Mouse (Mus musculus) gastrocnemius, adult 2 months (tissue): ENCODE measurements around the gene Klk11. TPM values are rescaled to one million over a fixed set of nuclear protein-coding genes. Genes with fewer than 3 reads are reported as not detected.

Experiments used
- DNase-seq: peaks from one replicate; pipeline ENCODE4 v3.0.0; 2022
- H3K27ac ChIP-seq: fragments of 200-600 bp; 2 replicates; pipeline ENCODE4 v1.8.1; 2022; ENCODE audit warnings: mild to moderate bottlenecking
- H3K4me3 ChIP-seq: fragments of 200-600 bp; 2 replicates; pipeline ENCODE4 v1.8.1; 2022; ENCODE audit warnings: mild to moderate bottlenecking, moderate library complexity
- CTCF ChIP-seq: fragments of 200-600 bp; IDR thresholded peaks from 2 replicates; pipeline ENCODE4 v1.8.1; 2022; ENCODE audit warnings: antibody characterized with exemption, mild to moderate bottlenecking, moderate library complexity
- intact Hi-C: fragments of 180-260 bp; cut with DNase I; formaldehyde crosslinking; loops from one replicate; pipeline ENCODE4 v1.15.1; 2025
- total RNA-seq, 2 experiments: library from RNA; stranded (reverse); gene quantifications; 2 replicates each; pipeline ENCODE4 v1.2.3; 2021

Gene Klk11
- total RNA-seq, 2 experiments from 2014 or later: 0.41 TPM; not detected in 1

GRCm38 (mm10) chr7:43799876-43800275 is 25.5 kb downstream of the Klk11 start:
- intact Hi-C loops: no loop called here
- no peak overlapping the region for H3K27ac ChIP-seq
- no peak for DNase-seq
- H3K4me3 ChIP-seq: no peak overlapping the region
- no peak for TF ChIP-seq CTCF

- no peak within 1 kb of the TSS for H3K27ac ChIP-seq
- H3K4me3 ChIP-seq: no peak within 1 kb of the TSS
- no peak for DNase-seq
- TF ChIP-seq CTCF: no peak
- intact Hi-C loops: no loop called here
These were observed 36.6 kb downstream of the Klk11 start, which contains the start of gene Klk7 for GRCm38 (mm10) chr7:43810994-43811393. Gene Klk7 (plus strand): TSS chr7:43811294.

DNA sequence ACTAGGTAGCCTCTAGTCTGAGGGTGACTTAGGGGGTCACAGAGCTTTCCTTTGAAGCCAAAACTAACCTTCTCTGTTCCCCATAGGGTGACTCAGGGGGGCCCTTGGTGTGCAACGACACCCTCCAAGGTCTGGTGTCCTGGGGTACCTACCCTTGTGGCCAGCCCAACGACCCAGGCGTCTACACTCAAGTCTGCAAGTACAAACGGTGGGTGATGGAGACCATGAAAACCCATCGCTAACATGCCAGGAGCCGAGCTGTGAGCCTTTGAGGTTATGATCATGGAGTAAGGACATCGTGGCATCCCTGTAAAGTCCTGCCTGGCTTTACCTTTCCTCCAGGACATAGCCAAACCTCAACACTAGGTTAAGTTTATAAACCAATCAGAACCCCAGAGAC is 40.8 kb downstream of the Klk11 start:
- no peak for DNase-seq
- Histone ChIP-seq H3K27ac (no peak overlapping the region), H3K4me3 (no peak overlapping the region)
- no peak for TF ChIP-seq CTCF
- intact Hi-C loops: no loop called here

GRCm38 (mm10) chr7:43816746-43817145 is 42.3 kb downstream of the Klk11 start:
- Histone ChIP-seq H3K4me3 (no peak overlapping the region), H3K27ac (no peak overlapping the region)
- intact Hi-C loops: no loop called here
- TF ChIP-seq CTCF: no peak
- DNase-seq: no peak

DNA sequence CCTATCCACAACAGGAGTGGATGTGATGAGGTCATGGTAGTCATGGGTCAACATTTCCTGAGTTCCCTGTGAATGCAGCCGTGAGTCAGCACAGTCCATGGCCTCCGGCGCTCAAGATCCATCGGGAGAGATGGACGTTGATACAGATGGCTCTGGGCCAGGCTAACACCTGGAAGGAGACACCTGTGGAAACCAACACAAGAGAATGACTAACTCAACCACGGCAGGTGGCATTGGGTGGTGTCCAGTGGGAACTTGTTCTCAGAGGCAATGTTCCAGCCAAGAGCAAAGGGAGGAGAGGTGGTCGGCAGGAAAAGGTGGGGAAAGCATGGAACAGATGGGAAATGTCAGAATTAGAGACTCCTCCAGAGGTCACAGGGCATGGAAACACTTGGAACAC is 47.2 kb downstream of the Klk11 start:
- Histone ChIP-seq H3K4me3 (no peak overlapping the region), H3K27ac (no peak overlapping the region)
- intact Hi-C loops: no loop called here
- DNase-seq: no peak
- TF ChIP-seq CTCF: no peak

- no peak within 1 kb of the TSS for H3K27ac ChIP-seq
- H3K4me3 ChIP-seq: no peak within 1 kb of the TSS
- intact Hi-C loops: no loop called here
- no peak for TF ChIP-seq CTCF
- no peak for DNase-seq
These were observed 49.8 kb downstream of the Klk11 start, which contains the start of gene Klk6 for GRCm38 (mm10) chr7:43824199-43824598. Gene Klk6 (plus strand): TSS chr7:43824499.

GRCm38 (mm10) chr7:43826056-43826455 is 51.7 kb downstream of the Klk11 start:
- no peak for DNase-seq
- TF ChIP-seq CTCF: no peak
- intact Hi-C loops: no loop called here

GRCm38 (mm10) chr7:43827706-43828105 is 53.3 kb downstream of the Klk11 start:
- Histone ChIP-seq H3K4me3 (no peak overlapping the region), H3K27ac (no peak overlapping the region)
- intact Hi-C loops: no loop called here
- DNase-seq: no peak
- no peak for TF ChIP-seq CTCF

More at GRCm38 (mm10) chr7:43826056-43826455, 51.7 kb downstream of the Klk11 start:
- no peak overlapping the region for H3K4me3 ChIP-seq
- no peak overlapping the region for H3K27ac ChIP-seq

Other genes with a start within 250 kb of the Klk11 start
- gene Cd33, start 230.2 kb upstream of the Klk11 start, total RNA-seq: 1 to 10 TPM; 1.4 TPM
- gene Zfp658, start 212.3 kb upstream of the Klk11 start, total RNA-seq: under 1 TPM; 0.36 to 0.43 TPM
- 1 to 10 TPM; 3.1 to 4.9 TPM for gene Zfp719, start 195.0 kb upstream of the Klk11 start, total RNA-seq
- gene Zfp819, start 167.4 kb upstream of the Klk11 start, total RNA-seq: not detected
- gene Ceacam18, start 139.9 kb upstream of the Klk11 start, total RNA-seq: not detected
- 1 to 10 TPM in 1 of 2 experiments, under 1 TPM in 1; 0.26 to 1.0 TPM for gene Siglece, start 114.4 kb upstream of the Klk11 start, total RNA-seq
- gene Ctu1, start 102.6 kb upstream of the Klk11 start, total RNA-seq: 1 to 10 TPM; 1.8 to 2.9 TPM
- not detected for gene Klk14, start 84.2 kb upstream of the Klk11 start, total RNA-seq
- gene Klk13, start 62.0 kb upstream of the Klk11 start, total RNA-seq: under 1 TPM in 1 of 2 experiments, not detected in 1; 0.22 TPM
- gene Klk12, start 5.7 kb upstream of the Klk11 start, total RNA-seq: not detected
- gene Klk10, start 6.4 kb downstream of the Klk11 start, total RNA-seq: 1 to 10 TPM in 1 of 2 experiments, under 1 TPM in 1; 0.69 to 1.4 TPM
- not detected for gene Klk9, start 17.3 kb downstream of the Klk11 start, total RNA-seq
- 1 to 10 TPM; 1.7 to 2.5 TPM for gene Klk8, start 23.0 kb downstream of the Klk11 start, total RNA-seq
- not detected for gene Klk7, start 36.7 kb downstream of the Klk11 start, total RNA-seq
- not detected for gene Klk6, start 49.9 kb downstream of the Klk11 start, total RNA-seq
- not detected for gene Klk5, start 67.4 kb downstream of the Klk11 start, total RNA-seq
- not detected for gene Klk4, start 106.6 kb downstream of the Klk11 start, total RNA-seq
- not detected for gene Klk15, start 159.1 kb downstream of the Klk11 start, total RNA-seq
- gene Klk1b8, start 176.1 kb downstream of the Klk11 start, total RNA-seq: not detected
- not detected for gene Klk1b1, start 192.1 kb downstream of the Klk11 start, total RNA-seq
- gene Klk1b9, start 201.5 kb downstream of the Klk11 start, total RNA-seq: not detected
- gene Klk1b11, start 221.3 kb downstream of the Klk11 start, total RNA-seq: not detected
- 1 to 10 TPM in 1 of 2 experiments, under 1 TPM in 1; 0.51 to 1.0 TPM for gene Klk1b26, start 237.6 kb downstream of the Klk11 start, total RNA-seq